Mouse (Mus musculus) lung, postnatal 0 days (tissue): ENCODE results near the gene Zfp248.
A peak's percentile ranks its signal among the peaks of the same experiment; 100 is the strongest.

Experiments used
- CTCF ChIP-seq: IDR thresholded peaks from 2 replicates; pipeline ENCODE4 v1.5.1; 2016; ENCODE audit warnings: antibody characterized with exemption, mild to moderate bottlenecking
- EP300 ChIP-seq: IDR thresholded peaks from 2 replicates; pipeline ENCODE4 v1.6.1; 2016; ENCODE audit warnings: antibody characterized with exemption, mild to moderate bottlenecking, control low read depth

DNA sequence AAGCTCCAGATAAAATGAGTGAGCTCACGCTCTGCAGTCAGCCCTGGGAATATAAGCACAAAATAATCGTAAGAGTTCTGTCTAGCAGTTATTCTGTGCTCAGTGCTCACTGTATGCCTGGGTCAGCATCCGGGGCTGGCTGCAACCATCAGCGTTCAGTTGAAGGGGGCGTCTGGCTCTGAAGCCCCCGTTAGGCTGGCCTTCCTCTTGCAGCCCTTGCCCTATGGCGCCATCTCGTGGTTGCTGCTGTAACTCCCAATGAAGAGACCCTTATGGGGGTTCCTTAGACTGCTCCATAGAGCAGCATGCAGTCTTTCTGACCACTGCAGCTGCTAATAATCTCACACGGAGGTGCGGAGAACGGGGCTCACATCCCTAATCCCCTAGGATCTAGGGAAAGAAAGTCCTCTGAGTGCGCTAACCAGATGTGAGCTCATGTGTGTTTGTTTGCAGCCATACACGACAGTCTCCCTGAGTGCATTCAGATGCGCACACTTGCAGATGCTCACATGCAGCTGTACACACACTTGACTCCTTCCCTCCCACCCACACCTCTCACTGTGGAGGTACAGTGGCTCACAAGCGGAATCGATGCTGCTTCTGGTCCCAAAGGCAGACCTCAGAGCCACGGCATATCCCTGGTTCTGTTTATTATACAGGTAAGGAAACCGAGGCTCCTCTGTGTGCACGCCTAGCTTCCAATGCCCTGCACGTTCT, 75.7 kb downstream of the Zfp248 start:
- TF ChIP-seq CTCF (peak; percentile 90), EP300 (no peak)
